Mouse (Mus musculus) spleen, adult 2 months (tissue): Measurements from ENCODE around the gene Nfil3.

Experiments used
- CTCF ChIP-seq: fragments of 200-500 bp; IDR thresholded peaks from 2 replicates; pipeline ENCODE4 v1.5.1; 2011; ENCODE audit warnings: mild to moderate bottlenecking, inconsistent platforms; ENCODE audit not compliant: insufficient read depth, insufficient read length, insufficient replicate concordance; ENCODE audit errors: extremely low read depth
- POLR2A ChIP-seq: fragments of 200-500 bp; IDR thresholded peaks from 2 replicates; pipeline ENCODE4 v1.6.1; 2011; ENCODE audit warnings: low read depth, low read length, inconsistent platforms

GRCm38 (mm10) chr13:52985508-52986214, 4.8 kb upstream of the Nfil3 start:
- TF ChIP-seq CTCF (no peak), POLR2A (no peak)
